Mouse (Mus musculus): ENCODE measurements around the gene Kndc1.

Gene Kndc1

GRCm38 (mm10) chr7:139979011-139979719 is 84.7 kb downstream of the Kndc1 start:
- ATAC-seq (ENCODE audit: insufficient number of reproducible peaks, low FRiP score, low TSS enrichment) = no peak

- ATAC-seq (ENCODE audit: insufficient number of reproducible peaks, low FRiP score, low TSS enrichment) = no peak
These were observed 86.3 kb downstream of the Kndc1 start for GRCm38 (mm10) chr7:139980778-139981177.

GRCm38 (mm10) chr7:139982058-139982457 is 87.6 kb downstream of the Kndc1 start:
- no peak for ATAC-seq (ENCODE audit: insufficient number of reproducible peaks, low FRiP score, low TSS enrichment)

- ATAC-seq (ENCODE audit: insufficient number of reproducible peaks, low FRiP score, low TSS enrichment) = no peak
These were observed 90.0 kb downstream of the Kndc1 start for GRCm38 (mm10) chr7:139984505-139984904.

GRCm38 (mm10) chr7:139988272-139988671 is 93.8 kb downstream of the Kndc1 start:
- ATAC-seq (ENCODE audit: insufficient number of reproducible peaks, low FRiP score, low TSS enrichment) = no peak

- ATAC-seq (ENCODE audit: insufficient number of reproducible peaks, low FRiP score, low TSS enrichment) = no peak
These were observed 96.4 kb downstream of the Kndc1 start for GRCm38 (mm10) chr7:139990864-139991394.
